Mouse (Mus musculus) bone marrow macrophage, adult 2 months (primary cell): ENCODE results near the gene Mdc1.

ENCODE experiments used
- CTCF ChIP-seq: IDR thresholded peaks from 2 replicates; pipeline ENCODE4 v1.5.1; 2012; ENCODE audit warnings: low read depth, mild to moderate bottlenecking, low read length, moderate library complexity
- POLR2A ChIP-seq: IDR thresholded peaks from 2 replicates; pipeline ENCODE4 v1.6.1; 2012; ENCODE audit warnings: mild to moderate bottlenecking, low read depth, low read length, borderline replicate concordance

DNA sequence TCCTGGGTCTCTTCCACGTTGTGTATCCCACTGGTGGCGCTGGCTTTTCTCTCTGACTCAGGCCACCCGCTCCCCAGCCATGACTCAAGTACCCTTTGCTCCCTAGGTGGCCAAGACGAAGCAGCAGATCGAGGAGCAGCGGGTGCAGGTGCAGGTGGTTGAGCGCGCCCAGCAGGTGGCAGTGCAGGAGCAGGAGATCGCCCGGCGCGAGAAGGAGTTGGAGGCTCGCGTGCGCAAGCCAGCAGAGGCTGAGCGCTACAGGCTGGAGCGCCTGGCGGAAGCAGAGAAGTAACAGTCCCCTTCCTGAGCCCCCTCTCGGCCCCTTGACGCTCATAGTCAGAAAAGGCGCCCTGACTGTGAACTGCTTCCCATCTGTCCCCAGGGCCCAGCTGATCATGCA, 11.6 kb upstream of the Mdc1 start:
- 0 out of 2 replicates have a peak, but pooled peaks have one; percentile 9 for TF ChIP-seq CTCF
- TF ChIP-seq POLR2A, result no peak
